Mouse (Mus musculus) mature B cell (primary cell): ENCODE results near the gene Exoc5.
"Not testable (repeated sequence)": the region's sequence is repeated elsewhere in the genome, so short reads cannot be mapped to it uniquely, and the experiment has no call there.

Source experiments
- in situ Hi-C: fragments of 300-500 bp; cut with MboI; formaldehyde crosslinking; loops from 2 replicates; pipeline ENCODE4 v1.14.3; 2019

Gene Exoc5

DNA sequence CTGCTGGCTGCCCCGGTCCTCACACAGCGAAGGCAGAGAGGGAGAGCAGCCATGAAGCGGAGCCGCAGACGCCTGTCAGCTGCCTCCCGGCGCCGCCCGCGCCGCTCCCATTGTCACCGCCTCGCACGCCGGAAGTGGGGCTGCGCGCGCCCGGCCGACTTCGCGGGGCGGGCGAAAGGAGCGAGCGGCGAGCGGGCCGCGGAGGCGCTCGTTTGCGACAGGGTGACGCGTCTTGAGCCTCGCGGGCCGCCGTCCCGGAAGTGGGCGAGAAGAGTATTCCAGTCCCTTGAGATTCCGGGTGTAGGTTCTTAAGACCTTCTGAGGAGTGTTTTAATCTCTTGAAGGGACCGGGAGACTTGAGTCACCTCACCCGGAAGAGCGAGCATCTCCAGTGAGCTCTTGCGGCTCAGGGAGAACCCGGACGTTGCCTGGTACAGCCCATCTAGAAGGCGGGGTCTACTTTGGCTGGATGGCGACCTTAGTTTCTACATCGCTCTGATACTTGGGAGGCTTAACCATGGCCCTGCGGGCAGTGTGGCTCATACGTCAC is at the start of gene Exoc5:
TSS of gene Exoc5 (minus strand) at position 380 of the 550 bp plus-strand sequence.
- in situ Hi-C loops = no loop called here

DNA sequence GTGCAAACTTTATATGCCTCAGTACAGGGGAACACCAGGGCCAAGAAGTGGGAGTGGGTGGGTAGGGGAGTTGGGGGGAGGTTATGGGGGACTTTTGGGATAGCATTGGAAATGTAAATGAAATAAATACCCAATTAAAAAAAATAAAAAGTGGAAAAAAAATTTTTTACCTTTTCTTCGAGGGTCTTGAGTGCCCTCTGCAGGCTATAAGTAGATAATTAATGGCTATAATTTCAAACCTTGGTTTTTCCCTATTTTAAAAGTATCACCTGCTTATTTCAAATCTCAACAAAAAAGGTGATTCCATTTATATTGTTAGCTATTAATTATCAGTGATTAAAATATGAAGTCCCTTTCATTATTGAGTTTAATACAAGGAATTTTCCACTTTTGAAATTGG is 25.3 kb upstream of the Exoc5 start:
- in situ Hi-C loops = not testable (repeated sequence)

DNA sequence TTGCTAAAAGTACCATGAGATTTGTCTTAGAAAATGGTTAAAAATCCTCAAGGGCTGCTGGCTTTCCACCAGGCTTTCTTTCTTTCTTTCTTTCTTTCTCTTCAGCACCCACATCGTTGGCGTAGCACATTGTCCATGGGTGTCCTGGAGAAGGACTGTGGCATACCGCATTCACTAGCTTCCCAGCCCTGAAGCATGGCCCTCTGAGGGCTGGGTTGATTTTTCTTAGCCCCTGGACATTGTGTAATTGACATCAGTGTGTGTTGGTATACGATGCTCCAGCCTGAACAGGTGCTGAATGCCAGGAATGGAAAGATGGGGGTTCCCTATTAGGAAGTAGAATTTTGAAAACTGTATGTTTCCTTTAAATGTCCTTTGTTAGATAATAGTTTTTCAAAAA is 24.8 kb upstream of the Exoc5 start:
- in situ Hi-C loops = no loop called here

DNA sequence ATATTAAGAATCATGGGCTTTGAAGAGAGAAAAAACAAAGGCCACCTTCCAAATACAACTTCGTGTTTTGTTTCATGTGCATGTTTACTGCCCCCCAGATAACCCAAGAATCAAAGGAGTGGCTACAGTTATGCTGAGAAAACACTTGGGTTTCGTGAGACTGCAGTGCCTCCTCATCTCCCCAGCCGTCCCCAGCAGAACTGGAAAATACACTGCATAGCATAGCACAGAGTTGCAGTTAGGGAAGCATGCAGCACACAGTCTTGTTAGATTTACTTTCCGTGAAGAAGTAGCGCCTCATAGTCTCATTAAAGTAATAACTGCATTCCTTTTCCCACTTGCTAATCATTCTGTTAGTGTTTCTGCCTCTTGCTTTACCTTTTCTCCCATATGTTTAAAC is 23.6 kb upstream of the Exoc5 start:
- in situ Hi-C loops = no loop called here

DNA sequence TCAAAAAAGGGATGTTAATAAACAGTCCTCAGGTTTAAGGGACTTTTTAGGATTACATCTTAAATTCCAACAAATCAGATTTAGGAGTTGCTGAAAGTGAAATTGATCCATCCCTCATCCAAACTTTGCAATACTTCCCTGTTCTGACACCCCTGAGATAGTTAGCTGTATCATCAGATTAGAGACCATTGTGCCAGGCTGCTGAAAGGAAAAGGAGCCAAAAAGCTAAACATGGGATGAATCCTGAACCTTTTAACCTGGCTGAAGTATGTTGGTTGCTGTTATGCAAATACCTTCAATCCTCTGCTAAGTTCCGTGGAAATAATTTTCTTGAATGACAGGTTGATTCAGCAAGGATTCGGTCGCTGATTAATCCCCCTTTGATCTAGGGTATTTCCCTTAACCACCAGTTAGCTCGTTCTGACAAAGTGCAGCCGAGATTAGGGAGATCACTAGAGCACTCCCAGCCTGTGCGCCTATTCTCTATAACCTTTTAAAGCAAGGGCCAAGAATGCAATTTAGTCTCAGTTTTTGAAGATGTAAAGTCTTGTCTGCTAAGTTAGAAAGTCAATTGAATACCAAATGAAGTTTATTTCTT is 23.1 kb upstream of the Exoc5 start:
- in situ Hi-C loops = no loop called here

DNA sequence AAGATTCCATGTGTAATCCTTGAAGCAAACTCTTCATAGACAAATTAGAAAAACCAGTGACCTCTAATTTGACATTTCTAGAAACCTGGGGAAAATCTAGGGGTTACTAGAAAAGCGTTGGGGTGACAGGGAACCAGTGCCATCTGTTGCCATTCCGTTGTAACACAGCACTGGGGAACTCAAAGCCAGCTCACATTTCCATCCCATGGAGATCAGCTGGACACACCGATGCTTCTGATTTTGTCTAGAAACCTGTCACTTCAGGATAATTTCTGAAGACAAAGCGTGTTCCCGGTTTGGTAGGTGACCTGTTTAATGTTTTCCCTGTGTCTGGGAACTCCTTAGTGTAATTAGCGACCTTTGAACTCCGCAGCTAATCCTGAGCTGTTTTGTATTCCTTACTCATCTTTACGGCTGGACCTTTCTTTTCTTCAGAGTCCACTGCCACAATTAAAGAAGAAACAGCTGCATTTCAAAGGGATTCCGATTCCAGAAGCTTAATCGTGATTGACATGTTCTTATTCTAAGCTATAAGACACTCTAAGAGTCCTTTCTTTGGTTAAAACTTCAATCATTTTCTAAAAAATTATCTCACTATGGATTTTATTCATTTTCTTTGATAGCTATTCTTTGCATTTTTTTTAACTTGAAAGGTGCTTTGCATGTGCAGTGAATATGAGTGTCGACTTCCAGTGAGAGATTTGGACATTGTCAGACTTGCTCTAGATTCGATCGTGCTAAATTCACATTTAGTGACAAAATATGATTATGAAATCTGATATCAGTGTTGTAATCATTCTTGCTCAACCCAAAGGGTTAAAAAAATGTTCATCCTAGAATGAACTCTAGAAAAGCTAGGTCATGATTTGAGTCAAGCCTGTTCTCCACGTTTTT is 21.9 kb upstream of the Exoc5 start:
- in situ Hi-C loops = no loop called here

DNA sequence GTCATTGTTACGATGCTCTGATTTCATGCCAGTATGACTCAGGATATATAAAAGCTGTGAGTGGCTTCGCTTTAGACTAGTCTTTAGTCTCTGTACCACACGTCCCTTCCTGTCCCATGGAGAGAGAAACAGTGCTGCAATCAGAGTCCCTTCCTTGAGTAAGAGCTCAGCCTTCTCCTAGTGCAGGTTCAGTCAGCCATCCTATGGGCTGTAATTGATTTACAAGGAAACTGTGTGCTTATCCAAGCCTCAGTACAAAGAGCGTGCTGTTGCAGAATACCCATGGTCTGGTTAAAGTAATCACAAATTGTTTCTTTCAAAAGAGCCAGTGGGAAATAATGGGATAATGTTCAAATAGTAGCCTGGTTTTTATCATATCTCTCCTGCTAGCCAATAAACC is 20.1 kb upstream of the Exoc5 start:
- in situ Hi-C loops = no loop called here

DNA sequence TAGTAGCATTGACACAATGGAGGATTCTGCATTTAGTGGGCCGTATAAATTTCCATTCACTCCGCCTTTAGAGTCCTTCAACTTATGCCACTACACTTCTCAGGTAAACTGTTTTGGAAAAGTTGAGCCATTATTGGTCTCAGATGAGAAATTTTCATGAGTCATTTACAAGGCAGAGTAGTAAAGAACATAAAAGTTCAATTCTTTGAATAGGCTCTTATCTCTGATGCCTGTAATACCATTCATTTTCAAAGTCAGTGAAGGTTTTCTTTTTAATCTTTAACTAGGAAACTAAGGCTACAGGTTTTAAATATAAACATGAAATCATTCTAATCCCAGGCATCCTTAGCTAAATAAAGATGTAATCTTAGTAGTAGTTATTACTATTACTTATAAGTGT is 12.4 kb upstream of the Exoc5 start:
- in situ Hi-C loops = no loop called here

DNA sequence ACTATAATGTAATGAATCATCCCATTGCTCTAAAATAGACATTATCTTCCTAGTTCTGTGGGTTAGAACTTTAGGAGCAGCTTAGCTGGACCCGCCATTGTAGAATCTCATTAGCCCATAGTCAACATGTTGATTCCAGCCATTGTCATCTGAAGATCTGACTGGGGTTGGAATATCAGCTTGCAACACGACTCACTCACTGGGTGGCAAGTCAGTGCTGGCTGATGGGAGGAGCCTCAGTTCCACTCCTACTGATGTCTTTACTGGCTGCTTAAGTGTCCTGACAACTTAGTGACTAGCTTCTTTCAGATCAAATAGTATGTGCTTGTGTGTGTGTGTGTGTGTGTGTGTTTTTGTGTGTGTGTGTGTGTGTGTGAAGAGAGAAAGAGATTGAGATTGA is 7.9 kb upstream of the Exoc5 start:
- in situ Hi-C loops = no loop called here

DNA sequence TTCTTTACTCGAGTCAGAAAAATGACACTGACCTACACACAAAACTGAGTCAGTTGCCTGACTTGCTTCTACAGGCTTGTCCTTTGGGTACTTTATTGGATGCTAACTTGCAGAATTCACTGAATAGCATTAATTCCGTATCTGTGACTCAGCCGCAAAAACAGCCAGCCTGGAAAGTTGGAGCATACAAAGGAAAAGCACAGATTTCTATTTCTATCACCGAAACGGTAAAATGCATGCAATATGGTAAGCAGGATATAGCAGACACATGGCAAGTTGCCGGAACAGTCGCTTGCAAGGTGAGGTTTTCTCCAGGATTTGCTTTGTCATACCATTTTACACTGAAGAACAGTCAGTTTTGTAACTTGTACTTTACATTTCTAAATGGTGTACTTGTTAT is 7.4 kb upstream of the Exoc5 start:
- in situ Hi-C loops = no loop called here

DNA sequence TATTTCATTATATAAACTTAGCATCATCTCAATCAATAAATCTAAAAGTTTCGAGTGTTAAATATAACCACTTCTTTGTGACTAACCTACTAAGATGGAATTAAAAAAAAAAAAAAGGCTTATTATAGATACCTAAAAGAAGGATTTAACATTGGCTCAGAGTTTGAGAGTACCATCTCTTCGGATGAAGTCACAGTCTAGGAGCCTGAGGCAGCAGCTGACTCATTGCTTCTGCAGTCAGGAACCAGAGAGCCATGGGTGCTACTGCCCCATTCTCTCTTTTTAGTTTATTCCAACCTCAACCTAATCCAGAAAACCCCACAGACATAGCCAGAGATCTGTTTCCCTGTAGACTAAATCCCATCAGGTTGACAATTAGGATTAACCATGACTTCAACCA is 6.4 kb upstream of the Exoc5 start:
- in situ Hi-C loops = no loop called here

DNA sequence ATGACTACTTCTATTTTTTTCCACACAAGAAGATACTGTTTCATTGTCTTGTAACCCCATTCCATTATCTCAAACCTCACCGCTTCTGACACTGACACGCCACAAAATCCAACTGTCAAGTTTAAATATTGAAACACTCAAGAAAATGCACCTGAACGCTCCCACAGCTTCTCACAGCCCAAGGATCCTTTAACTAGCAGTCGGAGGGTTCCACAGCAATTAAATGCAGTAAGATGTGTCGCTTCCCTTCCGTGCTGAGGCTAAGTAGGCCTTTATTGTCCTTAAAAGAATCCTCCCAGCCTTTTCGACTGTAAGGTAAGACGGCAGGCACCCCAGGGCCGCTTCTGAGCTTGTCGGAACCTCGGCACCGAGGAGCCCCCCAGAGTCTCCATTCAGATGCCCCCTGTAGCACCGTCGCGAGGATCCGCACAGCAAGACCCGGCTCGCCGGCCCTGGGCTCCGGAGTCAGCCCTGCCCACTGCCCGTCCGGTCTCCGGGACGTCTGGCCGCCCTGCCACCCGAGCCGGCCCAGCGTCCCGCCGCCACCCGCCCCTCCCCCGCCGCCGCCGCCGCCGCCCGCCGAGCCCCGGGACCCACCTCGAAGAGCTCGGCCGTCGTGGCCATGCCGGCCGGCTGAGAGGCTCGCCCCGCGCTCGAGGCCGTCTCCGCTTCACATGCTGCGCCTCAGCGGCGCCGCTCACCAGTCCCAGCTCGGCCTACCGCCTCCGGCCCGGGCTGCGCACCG is 752 bp downstream of the Exoc5 start, which contains the start of gene Ap5m1:
TSS of gene Ap5m1 (plus strand) at position 569 of the 745 bp plus-strand sequence.
- in situ Hi-C loops = no loop called here

DNA sequence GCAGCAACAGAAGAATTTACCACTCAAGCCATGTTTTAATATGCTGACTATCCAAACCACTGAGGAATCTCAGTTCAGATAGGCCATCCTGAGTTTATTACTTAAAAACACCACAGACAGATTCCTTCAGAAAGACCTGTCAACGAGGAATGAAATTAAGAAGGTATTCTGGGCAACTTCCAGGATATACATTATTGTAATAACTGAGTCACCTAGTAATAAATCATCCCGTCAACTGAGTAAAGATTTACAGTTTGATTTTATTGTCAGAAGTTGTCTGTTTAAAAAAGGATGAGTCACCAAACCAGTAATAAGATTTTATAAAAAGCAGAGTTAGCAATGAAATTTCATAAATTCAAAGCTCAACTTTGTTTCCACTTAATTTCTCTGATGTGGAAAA is 2.6 kb downstream of the Exoc5 start:
- in situ Hi-C loops = no loop called here

DNA sequence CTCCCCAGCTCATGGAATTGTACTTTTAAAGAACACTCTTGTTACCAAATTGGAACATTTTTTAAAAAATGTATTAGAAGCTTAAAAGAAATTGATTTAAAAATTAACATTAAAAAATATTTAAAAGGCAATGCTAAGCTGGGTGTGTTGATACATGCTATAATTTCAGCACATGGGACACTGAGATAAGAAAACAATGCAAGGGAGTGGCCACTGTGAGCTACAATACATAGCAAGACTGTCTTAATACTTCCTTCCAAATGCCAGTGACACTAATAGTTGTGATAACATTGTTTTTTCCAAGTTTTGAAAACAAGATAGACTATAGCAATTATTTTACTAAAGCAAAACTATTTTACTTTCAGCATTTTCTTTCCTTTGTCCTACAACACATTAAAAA is 17.0 kb downstream of the Exoc5 start:
- in situ Hi-C loops = no loop called here

DNA sequence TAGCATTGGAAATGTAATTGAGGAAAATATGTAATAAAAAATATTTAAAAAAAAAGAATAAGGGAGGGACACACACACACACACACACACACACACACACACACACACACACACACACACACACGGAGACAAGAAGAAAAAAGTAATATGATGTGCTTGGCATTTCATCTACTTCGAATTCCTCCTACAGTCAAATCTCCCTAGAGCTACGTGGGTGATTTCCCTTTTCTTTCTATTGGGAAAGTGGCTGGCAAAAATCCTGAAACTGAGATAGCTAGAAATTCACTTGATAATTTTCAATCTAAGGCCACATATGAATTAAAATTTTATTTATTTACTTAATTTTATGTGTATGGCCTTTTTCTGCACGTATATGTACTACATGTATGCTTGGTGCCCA is 20.8 kb downstream of the Exoc5 start:
- in situ Hi-C loops = no loop called here

DNA sequence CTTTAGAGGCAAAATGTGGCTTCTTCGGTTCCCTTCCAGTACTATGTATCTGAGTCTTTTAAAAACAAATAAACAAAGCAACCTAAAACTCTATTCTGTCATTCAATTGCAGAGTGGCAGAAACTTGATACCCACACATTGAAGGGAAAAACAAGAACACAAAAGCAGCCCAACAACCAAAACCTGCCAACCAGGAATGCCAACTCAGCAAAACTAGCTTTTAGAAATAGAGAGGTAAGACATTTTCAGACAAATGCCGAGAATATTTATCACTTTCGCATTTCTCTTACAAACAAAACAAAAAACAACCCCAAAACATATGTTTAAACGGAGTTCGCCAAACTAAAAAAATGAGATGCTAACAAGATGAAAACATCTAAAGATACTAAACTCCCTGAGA is 37.5 kb downstream of the Exoc5 start:
- in situ Hi-C loops = no loop called here

DNA sequence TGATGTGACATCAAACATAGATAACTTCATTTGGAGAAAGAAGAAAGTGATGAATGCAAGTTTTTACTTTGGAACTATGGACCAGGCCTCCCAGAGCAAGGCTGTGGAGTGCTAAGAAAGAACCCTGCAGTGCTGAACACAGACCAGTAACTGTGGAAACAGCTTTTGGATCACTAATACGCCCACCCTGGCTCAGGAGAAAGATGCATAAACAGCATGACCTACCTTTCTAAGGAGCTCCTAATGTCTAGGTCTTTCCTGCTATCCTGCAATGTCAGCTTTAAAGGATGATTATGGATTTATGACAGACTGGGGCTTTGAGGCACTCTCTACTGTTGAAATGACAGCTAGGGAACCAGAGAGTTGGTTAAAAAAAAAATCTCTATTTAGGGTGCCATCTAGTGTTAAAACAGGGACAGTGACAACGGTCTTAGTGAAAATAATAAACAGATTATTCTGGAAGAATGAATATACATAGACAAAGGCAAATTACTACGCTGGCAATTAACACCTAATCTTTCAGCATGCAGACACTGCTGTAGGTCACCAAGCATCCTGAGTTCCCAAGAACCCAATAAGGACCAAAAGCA is 38.6 kb downstream of the Exoc5 start:
- in situ Hi-C loops = no loop called here

DNA sequence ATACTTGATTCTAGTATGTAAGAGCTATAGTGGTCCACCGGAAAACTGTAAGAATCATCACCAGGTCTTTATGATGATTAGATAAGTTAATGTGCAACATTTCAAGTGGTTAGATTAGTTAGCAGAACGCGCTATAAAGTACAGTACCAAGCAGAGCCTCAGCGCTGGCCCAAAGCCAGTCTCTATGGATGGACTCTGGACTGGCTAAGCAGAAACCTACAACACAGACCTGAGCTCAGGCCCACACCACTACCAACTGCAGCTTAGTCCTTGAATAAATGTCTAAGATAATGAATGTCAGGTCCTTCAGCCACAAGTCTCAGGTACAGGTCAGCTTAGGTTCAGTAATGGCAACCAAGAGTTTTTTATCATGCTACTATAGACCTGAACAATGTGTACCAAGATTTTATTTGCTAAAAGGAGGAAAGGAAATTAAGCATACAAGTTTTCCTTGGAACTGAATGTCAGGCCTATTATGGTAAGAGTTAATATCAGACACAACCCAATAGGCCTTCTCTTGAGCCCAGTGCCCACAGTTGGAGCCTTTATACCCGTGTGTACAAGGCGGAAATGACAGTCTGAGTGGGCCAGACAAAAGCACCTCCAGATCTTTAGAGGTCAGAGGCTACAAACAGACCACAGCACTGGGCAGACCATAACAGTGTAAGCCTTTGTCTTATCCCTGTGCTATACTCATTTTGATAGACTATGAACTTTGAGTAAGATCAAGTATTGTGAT is 39.2 kb downstream of the Exoc5 start:
- in situ Hi-C loops = no loop called here

DNA sequence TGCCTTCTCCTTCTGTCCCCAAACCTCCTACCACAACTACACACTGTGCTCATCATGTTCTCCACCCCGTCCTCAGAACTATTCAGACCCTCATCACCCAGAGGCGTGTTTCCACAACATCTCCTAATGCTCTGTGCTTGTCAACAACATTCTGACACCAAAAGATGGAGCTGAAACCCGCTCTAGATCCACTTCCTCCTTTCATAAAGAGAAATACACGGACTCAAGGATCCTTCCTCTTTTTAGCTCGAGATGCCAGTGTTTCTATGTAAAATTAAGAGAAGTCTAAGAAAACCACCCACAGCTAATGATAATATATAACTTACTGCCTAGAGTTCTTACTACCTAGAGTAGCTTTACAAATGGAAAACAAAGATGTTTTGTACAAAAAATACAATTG is 46.7 kb downstream of the Exoc5 start:
- in situ Hi-C loops = no loop called here

DNA sequence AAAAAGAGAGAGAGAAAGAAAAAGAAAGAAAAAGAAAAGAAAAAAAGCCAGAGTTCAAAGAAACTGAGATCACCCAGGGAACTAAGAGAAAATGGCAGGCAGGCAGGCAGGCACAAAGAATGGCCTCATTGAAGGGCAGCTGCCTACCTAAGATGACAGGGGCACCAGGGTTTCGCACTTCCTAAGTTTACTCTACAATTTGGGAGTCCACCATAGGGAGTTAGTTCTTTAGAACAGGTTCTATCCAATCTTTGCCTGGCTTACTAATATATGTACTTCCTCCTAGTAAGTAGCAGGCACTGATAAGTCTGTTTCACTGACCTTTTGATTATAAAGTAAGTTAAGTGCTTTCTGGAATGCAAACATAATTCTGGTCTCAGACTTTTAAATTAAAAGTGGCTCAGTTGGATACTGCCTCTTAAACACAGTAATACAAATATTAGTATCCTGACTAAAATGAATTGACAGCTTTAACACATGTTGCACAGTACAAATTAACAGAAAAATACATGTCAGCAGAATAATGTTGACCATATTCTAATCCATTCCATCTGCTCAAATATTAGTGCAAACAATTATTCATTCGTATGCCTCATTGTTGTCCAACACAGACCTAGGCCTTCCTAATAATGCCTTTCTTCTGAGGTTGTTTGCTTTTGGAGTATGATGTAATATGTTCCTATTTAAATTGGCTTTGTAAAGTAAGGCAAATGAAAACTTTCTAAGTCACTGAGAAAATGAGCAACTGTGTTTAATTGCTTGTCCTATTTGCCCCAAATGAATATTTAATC is 57.9 kb downstream of the Exoc5 start:
- in situ Hi-C loops = no loop called here

DNA sequence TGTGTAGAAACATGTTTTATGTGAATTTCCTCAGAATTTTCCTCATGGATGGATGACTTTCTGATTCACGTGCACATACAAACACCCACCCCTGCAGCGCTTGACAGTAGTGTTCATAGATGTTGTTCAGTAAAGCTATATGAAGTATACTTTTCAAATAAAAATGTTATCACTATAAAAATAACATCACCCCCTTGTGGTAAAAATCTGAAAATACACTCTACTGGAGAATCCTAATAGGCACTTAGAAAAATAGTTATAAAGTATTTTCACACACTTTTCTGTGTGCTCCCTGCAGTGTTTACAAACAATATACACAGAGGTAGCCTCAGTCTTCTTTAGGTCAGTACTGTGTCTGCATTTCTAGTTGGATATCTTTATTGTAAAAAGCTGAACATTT is 58.5 kb downstream of the Exoc5 start:
- in situ Hi-C loops = no loop called here
